Mouse (Mus musculus) naive thymus-derived CD4-positive, alpha-beta T cell, adult 2 months (primary cell): Measurements from ENCODE around the gene Fam92a.
"Not testable (repeated sequence)": the region's sequence is repeated elsewhere in the genome, so short reads cannot be mapped to it uniquely, and the experiment has no call there.

Experiments
- DNase-seq: peaks from one replicate; pipeline ENCODE4 v3.0.0-alpha.2; 2011; ENCODE audit warnings: low read depth

Gene Fam92a

DNA sequence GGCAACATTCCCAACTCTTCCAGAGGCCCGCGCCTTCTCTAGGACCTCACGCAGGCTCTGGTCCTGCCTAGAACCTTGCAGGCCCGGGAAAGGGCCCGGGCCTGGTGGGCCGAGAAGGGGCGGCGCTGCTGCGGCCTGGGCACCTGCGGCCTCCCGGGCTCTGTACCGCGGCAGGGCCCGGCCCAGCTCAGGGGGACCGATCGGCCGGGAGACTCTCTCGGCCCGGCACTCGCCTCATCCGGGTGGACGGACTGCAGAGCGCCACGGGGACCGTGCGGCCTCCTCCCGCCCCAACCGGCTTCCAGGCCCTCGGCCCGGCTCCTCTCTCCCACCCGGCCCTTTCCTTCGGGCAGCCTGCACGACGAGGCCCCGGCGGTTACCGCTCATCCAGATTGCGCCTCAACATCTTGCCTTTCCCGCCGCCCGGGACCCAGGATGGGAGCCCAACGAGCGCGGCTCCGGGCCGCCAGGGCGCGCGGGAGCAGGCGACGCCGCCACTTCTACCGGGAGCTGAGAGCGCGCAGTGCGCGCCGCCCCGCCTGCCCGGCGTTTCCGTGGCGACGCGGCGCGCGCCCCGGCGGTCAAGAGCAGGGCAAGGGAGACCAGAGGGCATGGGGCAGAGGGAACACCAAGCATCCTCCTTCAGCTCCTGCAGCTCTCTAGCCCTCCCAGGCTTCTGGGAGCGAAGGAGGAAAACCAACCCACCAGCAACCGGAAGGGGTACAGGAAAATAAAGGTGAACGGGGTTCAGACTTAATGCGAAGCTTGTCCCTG lies at the start of gene Fam92a:
TSS of gene Fam92a (minus strand) at position 698 of the 774 bp plus-strand sequence.
- peak; percentile 48 for DNase-seq

DNA sequence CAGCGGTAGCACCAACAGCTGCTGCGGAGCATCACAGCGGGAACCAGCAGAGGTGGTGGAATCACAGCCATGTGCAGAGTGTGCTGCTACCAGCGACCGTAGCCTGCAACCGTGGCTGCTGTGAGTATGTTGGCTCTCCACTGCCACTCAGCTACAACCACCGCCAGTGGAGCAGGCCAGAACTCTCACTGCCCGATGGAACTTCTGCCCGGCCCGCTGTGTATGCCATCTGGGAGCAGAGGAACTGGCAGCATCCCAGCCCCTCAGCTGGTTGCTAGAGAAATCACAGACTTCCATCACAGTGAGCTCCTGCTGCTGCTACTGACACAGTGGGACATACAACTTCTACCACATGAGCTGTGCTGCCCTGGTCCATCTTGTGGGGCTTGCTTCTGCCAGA lies 7.2 kb upstream of the Fam92a start:
- DNase-seq: no peak

DNA sequence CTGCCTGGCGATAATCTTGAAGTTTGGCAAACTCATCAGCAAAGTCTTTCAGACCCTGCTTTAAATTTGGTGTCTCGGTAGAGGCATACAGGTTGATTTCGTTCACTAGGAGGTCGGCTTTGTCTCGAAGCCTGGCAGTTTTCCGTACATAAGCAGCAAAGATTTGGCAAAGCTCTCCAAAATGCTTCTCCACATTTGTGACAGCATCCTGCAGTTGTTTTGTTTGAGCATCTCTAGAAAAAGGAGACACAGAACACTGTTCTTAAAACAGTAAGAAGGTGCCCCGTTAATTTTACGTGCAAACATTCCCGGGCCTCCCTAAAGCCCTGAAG lies 863 bp downstream of the Fam92a start:
- peak; percentile 17 for DNase-seq

DNA sequence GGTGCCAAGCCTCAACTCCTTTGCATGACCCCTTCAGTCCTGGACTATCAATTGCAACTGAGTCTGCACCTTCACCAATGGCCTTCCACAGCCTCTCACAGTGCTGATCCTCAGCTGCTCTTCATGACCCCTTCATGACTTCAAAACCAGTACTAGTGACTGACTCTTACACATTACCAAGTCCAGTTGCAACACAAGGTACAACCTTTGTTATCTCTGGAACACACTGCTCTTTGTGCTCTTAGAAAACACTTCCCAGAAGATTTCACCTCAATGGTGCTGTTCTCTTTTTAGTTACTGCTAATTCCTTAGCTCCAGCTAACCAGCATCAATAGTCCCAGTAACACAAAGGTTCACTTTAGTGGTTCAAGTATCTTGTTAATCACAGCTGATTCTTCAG lies 24.2 kb downstream of the Fam92a start:
- no peak for DNase-seq

DNA sequence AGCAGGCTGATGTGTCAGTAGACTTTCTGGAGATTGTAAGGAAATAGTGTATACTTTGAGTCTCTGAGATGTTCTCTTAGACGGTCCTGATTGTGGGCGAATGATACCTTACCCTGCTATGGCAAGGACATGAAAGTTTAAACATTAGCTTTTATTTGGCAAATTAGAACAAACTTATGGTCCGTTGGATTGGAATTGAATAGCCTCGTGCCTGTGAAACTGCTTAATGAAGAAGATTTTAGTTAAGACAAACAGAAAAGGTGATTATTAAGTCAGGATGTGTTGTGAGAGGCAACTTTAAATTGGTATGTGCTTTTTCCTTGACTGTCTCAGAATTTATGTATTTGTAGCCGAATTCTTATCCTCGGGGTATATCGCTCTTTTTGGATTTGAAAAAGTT lies 30.3 kb downstream of the Fam92a start:
- DNase-seq: not testable (repeated sequence)

DNA sequence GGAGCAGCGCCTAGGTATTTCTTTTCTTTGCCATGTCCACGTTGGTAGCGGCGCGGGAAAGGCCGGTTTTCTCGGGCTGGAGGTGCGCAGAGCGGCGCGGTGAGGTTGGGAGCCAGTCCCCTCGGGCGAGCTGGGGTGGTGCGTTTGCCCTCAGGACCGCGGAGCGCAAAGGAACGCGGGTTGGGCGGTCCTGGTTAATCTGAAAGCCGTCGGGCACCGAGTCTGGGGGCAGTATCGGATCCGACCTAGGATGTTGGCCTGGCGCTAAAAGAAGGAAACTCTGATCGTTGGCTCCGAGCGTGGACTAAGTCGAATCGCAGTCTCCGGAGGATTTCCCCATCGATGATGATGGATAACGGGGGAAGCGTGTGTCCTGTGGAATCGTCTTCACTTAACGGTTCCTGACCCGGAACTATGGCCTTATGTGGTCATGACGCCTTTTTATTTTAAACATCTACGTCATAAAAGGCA lies 31.2 kb downstream of the Fam92a start:
- DNase-seq: peak; percentile 35

DNA sequence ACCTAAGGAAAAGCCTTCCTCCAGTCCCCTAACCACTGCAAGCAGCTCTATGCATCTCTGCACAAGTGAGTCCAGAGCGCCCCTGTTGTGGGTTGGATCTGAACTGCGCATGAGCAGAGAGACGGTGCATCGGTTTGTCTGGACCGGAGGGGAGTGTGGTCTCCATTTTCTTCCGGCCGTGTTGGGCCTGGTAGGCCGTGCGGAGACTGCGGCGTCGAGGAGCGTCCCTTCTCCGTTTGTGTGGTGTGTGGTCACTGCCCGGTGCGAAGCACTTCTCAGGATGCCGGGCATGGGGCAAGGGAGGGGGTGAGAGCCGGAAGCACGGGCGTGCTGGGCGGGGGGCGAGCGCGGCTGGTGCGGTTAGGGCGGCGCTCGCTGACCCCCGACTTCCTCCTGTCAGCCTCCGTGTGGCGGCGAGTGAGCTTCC lies 31.7 kb downstream of the Fam92a start, which contains the start of gene Rbm12b1:
TSS of gene Rbm12b1 (plus strand) at position 124 of the 427 bp plus-strand sequence.
- DNase-seq: peak; percentile 82
